ENCODE assay signal across 24 mouse cellular contexts in the genomic region with DNA sequence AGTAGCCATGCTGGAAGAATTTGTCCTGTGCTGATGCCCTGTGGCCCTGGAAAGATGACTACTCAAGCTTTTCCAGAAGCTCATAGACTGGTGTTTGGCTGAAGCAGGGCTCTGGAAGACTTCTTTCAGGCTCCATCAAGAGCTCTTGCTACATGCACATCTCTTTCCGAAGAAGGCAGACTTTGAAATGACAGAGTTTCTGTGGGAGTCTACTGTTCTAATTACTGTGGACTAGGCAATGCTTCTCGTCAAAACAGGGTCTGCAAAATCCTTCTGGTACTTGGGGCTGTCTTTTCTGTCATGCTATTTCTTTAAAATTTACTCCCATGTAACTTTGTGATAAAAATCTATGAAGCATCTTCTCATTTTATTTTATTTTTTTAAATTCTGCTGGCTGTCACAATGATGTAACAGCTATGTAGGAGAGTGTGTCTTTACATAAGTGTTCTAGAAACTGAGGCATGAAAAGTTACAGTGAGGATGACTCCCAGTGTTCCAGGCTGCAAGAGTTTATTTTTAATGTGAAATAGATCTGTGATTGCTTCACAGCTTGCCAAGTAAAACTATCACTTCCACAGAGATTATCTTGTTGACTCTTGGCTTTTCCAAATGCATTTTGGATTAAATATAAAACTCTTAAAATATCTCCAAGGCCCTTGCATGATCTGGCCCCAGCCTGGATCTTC.
DNase-seq lines count a peak whose midpoint lies in the region; ATAC-seq lines count a peak whose summit lies in the region.
"Had no signal": no experiment of that assay in that cellular context is flagged by ENCODE, and none has a peak within 500 bp of the region (broad histone marks: within the 10 kb centered on the region; RNA-seq: fewer than 3 reads in every experiment).

No protein-coding gene starts in this region.

- ATAC-seq in CD4-positive, CD25-positive, alpha-beta regulatory T cell, adult 4 months, result no peak
- ATAC-seq: forebrain, embryonic 13.5 days; intestine, embryonic 16.5 days; midbrain, embryonic 13.5 days had no signal

- DNase-seq in frontal cortex, postnatal 36 days (ENCODE audit: low spot score in 2 of 2), result peak; percentile 19 to 24
- no peak for DNase-seq in frontal cortex, postnatal 10 days (ENCODE audit: low spot score in 2 of 2)
- DNase-seq in left cerebral cortex, adult 11 months (ENCODE audit: low spot score), result peak; percentile 50
- no peak for DNase-seq in left cerebral cortex, postnatal 4 days
- DNase-seq in right cerebral cortex, adult 18-20 months, result peak; percentile 19
- no peak for DNase-seq in right cerebral cortex, postnatal 25 days
- DNase-seq in left cerebral cortex, postnatal 25 days (ENCODE audit: low spot score in 2 of 2), result peak; percentile 21 to 71
- DNase-seq: adrenal gland, postnatal 36 days; cerebellum, adult 2 months; cerebellum, postnatal 14 days; gastrocnemius, postnatal 25 days; heart, adult 18-20 months; heart, postnatal 4 days; kidney, adult 8-10 months; kidney, postnatal 4 days; liver, embryonic 13.5 days; lung, embryonic 14.5 days; right cerebral cortex, postnatal 14 days; spleen, adult 18-20 months; thymus, postnatal 4 days had no signal

- intact Hi-C loops in left cerebral cortex, postnatal 4 days (cut with DNase I), result no loop called here
- intact Hi-C loops in left cerebral cortex, postnatal 25 days (cut with DNase I), result no loop called here

Comparison
In these comparisons a context has a peak if more than half of its experiments do, and no peak if none do; other contexts are left out.
1. DNase-seq: peak in frontal cortex, postnatal 36 days (2 of 2), left cerebral cortex, adult 11 months (single experiment), right cerebral cortex, adult 18-20 months (single experiment) and left cerebral cortex, postnatal 25 days (2 of 2); none in frontal cortex, postnatal 10 days (0 of 2), left cerebral cortex, postnatal 4 days (single experiment) and right cerebral cortex, postnatal 25 days (single experiment).